Mouse (Mus musculus): ENCODE measurements around the gene Ankrd44. TPM values are rescaled to one million over a fixed set of nuclear protein-coding genes. Genes with fewer than 3 reads are reported as not detected.

Gene Ankrd44
- total and polyA plus RNA-seq, 3 experiments = 12.7 to 23.0 (median 19.8) TPM

DNA sequence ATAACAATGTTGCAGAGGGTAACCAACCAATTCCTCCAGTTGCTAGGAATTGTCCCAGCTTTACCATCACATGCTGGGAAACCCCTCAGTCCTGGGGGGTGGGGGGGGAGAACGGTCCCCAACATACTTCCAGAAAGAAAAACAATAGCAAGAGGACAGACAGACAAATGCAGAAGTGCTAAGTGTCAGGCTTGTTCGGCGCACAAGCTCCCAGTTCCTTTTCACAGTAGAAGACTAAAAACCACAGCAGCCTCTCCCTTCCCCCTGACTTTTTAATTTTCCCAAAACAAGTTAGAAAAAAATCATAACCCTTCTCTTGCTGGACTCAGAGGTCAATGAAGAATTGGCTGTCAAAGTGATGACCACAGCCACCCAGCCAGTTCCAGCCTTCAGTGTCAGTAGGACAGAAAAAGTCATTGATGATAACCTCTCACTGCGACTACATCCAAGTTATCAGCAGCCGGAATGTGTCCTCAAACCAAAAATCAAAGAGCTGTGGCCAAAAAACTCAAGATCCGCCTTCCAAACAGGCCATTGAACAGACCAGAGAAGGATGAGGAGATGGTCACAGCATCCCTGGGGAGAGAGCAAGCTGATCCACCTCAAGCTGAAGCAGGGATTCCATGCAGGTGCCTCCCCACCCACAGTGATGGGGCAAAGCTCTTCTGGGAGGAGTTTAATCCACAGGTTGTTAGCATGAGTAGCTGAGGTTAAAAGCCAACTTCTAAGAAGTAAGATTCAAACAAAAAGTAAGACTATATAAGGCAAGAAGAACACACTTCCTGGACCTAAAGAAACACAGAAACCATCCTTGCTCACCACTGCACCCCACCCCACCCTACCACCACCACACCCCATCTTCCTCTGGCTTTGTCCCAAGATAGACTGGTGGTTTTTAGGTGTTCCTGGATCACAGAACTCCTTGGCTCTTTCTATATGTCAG is 2.5 kb downstream of the Ankrd44 start:
- Histone ChIP-seq H3K4me1 (ENCODE audit: control insufficient read depth in 1 of 2, insufficient read depth in 2 of 2) (peaks cover 13 to 62% of the 10 kb centered on the region in 2 experiments), H3K36me3 (replicated peaks in 1 of 2; ENCODE audit: control insufficient read depth in 1 of 2, insufficient read depth in 1 of 2, low read length in 1 of 2) (no peaks in the 10 kb centered on the region), H3K9me3 (replicated peaks; ENCODE audit: low read length) (no peaks in the 10 kb centered on the region), H3K79me2 (replicated peaks; ENCODE audit: control insufficient read depth, extremely low read depth, insufficient read depth, poor library complexity, severe bottlenecking) (peaks cover 21% of the 10 kb centered on the region), H3K27ac (ENCODE audit: insufficient read depth, low read depth) (no peak overlapping the region), H3K4me2 (ENCODE audit: insufficient read depth, low read depth, poor library complexity, severe bottlenecking) (peak overlapping the region; percentile 78), H3K27me3 (replicated peaks) (no peaks in the 10 kb centered on the region), H3K4me3 (replicated peaks in 1 of 3; ENCODE audit: low read depth in 2 of 3, low read length in 2 of 3, poor library complexity in 1 of 3) (no peak overlapping the region), H3K9ac (ENCODE audit: insufficient read depth, low read depth) (no peak overlapping the region)
- TF ChIP-seq NELFE (IDR thresholded peaks at IDR 0.05; ENCODE audit: low read depth, low read length) (no peak), KAT2A (IDR thresholded peaks at IDR 0.05; ENCODE audit: insufficient replicate concordance, low read length) (no peak), CHD1 (IDR thresholded peaks at IDR 0.05; ENCODE audit: low read depth, low read length) (no peak), IRF4 (IDR thresholded peaks at IDR 0.05; ENCODE audit: low read depth, low read length) (peak; percentile 61)
- in situ Hi-C loops (cut with MboI; ENCODE audit: low pct_ligation_motif_present, low pct_unique_long_range_greater_than_20kb, low sequenced_read_pairs) = loop anchor here (10.0 kb wide), 2 partner anchors 159 to 259 kb away; no protein-coding TSS in a partner anchor
- DNase-seq (ENCODE audit: extremely low read depth) = no peak
- dilution Hi-C loops (cut with MboI; ENCODE audit: extremely low pct_ligation_motif_present, extremely low pct_unique_long_range_greater_than_20kb, low sequenced_read_pairs) = no loop called here

GRCm38 (mm10) chr1:54922707-54923106 is 3.5 kb downstream of the Ankrd44 start:
- peaks cover 13 to 67% of the 10 kb centered on the region in 2 experiments for H3K4me1 ChIP-seq (ENCODE audit: control insufficient read depth in 1 of 2, insufficient read depth in 2 of 2)
- TF ChIP-seq CHD2 (IDR thresholded peaks at IDR 0.05; ENCODE audit: low read length) (no peak), MXI1 (IDR thresholded peaks at IDR 0.05; ENCODE audit: low read depth, low read length) (no peak), IRF4 (IDR thresholded peaks at IDR 0.05; ENCODE audit: low read depth, low read length) (no peak), POLR2AphosphoS2 (IDR thresholded peaks at IDR 0.05; ENCODE audit: low read depth, low read length) (no peak), POLR2A (IDR thresholded peaks at IDR 0.05; ENCODE audit: low read depth, low read length) (no peak), SMC3 (IDR thresholded peaks at IDR 0.05; ENCODE audit: low read depth, low read length) (no peak), CTCF (conservative IDR thresholded peaks at IDR 0.05 in 1 of 2, IDR thresholded peaks at IDR 0.05 in 1 of 2; ENCODE audit: low read depth in 2 of 2, low read length in 2 of 2) (no peak), JUN (IDR thresholded peaks at IDR 0.05; ENCODE audit: insufficient read depth, low read depth, low read length) (no peak)
- H3K27me3 ChIP-seq (replicated peaks) = no peaks in the 10 kb centered on the region
- in situ Hi-C loops (cut with MboI; ENCODE audit: low pct_ligation_motif_present, low pct_unique_long_range_greater_than_20kb, low sequenced_read_pairs) (loop anchor here (10.0 kb wide), 2 partner anchors 158 to 258 kb away; no protein-coding TSS in a partner anchor), dilution Hi-C loops (cut with MboI; ENCODE audit: extremely low pct_ligation_motif_present, extremely low pct_unique_long_range_greater_than_20kb, low sequenced_read_pairs) (no loop called here)
- peaks cover 23% of the 10 kb centered on the region for H3K79me2 ChIP-seq (replicated peaks; ENCODE audit: control insufficient read depth, extremely low read depth, insufficient read depth, poor library complexity, severe bottlenecking)
- no peak overlapping the region for H3K9ac ChIP-seq (ENCODE audit: insufficient read depth, low read depth)
- H3K4me2 ChIP-seq (ENCODE audit: insufficient read depth, low read depth, poor library complexity, severe bottlenecking) = no peak overlapping the region
- no peak overlapping the region for H3K4me3 ChIP-seq (replicated peaks in 1 of 3; ENCODE audit: low read depth in 2 of 3, low read length in 2 of 3, poor library complexity in 1 of 3)
- no peaks in the 10 kb centered on the region for H3K36me3 ChIP-seq (replicated peaks in 1 of 2; ENCODE audit: control insufficient read depth in 1 of 2, insufficient read depth in 1 of 2, low read length in 1 of 2)
- H3K27ac ChIP-seq (ENCODE audit: insufficient read depth, low read depth) = no peak overlapping the region
- H3K9me3 ChIP-seq (replicated peaks; ENCODE audit: low read length) = no peaks in the 10 kb centered on the region
- DNase-seq (ENCODE audit: extremely low read depth) = no peak

DNA sequence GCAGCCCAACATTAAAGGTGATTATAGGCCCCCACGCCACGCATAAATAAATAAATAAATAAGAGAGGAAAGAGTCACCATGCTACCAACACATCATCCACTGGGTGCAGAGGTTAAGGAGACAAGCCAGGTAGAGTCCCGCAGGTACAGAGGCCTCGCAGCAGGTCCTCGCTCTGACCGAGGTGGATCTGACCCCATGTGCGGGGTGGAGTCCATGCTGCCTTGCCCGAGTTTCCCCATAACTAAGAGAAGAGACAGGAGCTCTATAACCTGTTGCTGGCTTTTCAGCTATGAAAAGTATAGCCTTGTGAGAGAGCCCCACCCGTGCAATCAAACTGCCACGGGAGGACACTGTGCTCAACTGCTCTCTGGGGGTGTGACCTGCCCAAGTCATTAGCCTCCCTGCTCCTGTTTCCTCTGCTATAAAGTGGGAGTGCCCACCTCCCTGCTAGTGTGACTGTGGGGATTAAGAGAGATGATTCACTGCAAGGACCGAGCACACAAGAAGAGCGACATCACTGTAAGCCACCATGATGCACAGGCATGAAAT is 4.1 kb downstream of the Ankrd44 start:
- Histone ChIP-seq H3K4me3 (replicated peaks in 1 of 3; ENCODE audit: low read depth in 2 of 3, low read length in 2 of 3, poor library complexity in 1 of 3) (no peak overlapping the region), H3K27me3 (replicated peaks) (no peaks in the 10 kb centered on the region), H3K4me1 (ENCODE audit: control insufficient read depth in 1 of 2, insufficient read depth in 2 of 2) (peaks cover 13 to 73% of the 10 kb centered on the region in 2 experiments), H3K79me2 (replicated peaks; ENCODE audit: control insufficient read depth, extremely low read depth, insufficient read depth, poor library complexity, severe bottlenecking) (peaks cover 24% of the 10 kb centered on the region), H3K36me3 (replicated peaks in 1 of 2; ENCODE audit: control insufficient read depth in 1 of 2, insufficient read depth in 1 of 2, low read length in 1 of 2) (no peaks in the 10 kb centered on the region), H3K9ac (ENCODE audit: insufficient read depth, low read depth) (no peak overlapping the region), H3K9me3 (replicated peaks; ENCODE audit: low read length) (no peaks in the 10 kb centered on the region), H3K27ac (ENCODE audit: insufficient read depth, low read depth) (no peak overlapping the region), H3K4me2 (ENCODE audit: insufficient read depth, low read depth, poor library complexity, severe bottlenecking) (no peak overlapping the region)
- DNase-seq (ENCODE audit: extremely low read depth) = no peak
- in situ Hi-C loops (cut with MboI; ENCODE audit: low pct_ligation_motif_present, low pct_unique_long_range_greater_than_20kb, low sequenced_read_pairs) = loop anchor here (10.0 kb wide), 2 partner anchors 157 to 257 kb away; no protein-coding TSS in a partner anchor
- dilution Hi-C loops (cut with MboI; ENCODE audit: extremely low pct_ligation_motif_present, extremely low pct_unique_long_range_greater_than_20kb, low sequenced_read_pairs) = no loop called here
- TF ChIP-seq USF1 (IDR thresholded peaks at IDR 0.05; ENCODE audit: low read depth, low read length) (no peak), ETS1 (conservative IDR thresholded peaks at IDR 0.05; ENCODE audit: low read depth, low read length) (no peak), MEF2A (IDR thresholded peaks at IDR 0.05; ENCODE audit: borderline replicate concordance, low read depth, low read length) (no peak), TBP (conservative IDR thresholded peaks at IDR 0.05; ENCODE audit: low read depth, low read length) (no peak), NELFE (IDR thresholded peaks at IDR 0.05; ENCODE audit: low read depth, low read length) (no peak), CTCF (conservative IDR thresholded peaks at IDR 0.05 in 1 of 2, IDR thresholded peaks at IDR 0.05 in 1 of 2; ENCODE audit: low read depth in 2 of 2, low read length in 2 of 2) (no peak), RCOR1 (conservative IDR thresholded peaks at IDR 0.05; ENCODE audit: low read depth, low read length) (no peak), E2F4 (IDR thresholded peaks at IDR 0.05; ENCODE audit: insufficient replicate concordance, low read depth, low read length) (no peak), KAT2A (IDR thresholded peaks at IDR 0.05; ENCODE audit: insufficient replicate concordance, low read length) (no peak), JUN (IDR thresholded peaks at IDR 0.05; ENCODE audit: insufficient read depth, low read depth, low read length) (no peak), IRF4 (IDR thresholded peaks at IDR 0.05; ENCODE audit: low read depth, low read length) (no peak), POLR2A (IDR thresholded peaks at IDR 0.05; ENCODE audit: low read depth, low read length) (no peak), POLR2AphosphoS2 (IDR thresholded peaks at IDR 0.05; ENCODE audit: low read depth, low read length) (no peak), SIN3A (IDR thresholded peaks at IDR 0.05; ENCODE audit: low read length) (no peak), MAX (IDR thresholded peaks at IDR 0.05; ENCODE audit: low read length) (no peak), USF2 (conservative IDR thresholded peaks at IDR 0.05; ENCODE audit: low read depth, low read length) (no peak), ZMIZ1 (IDR thresholded peaks at IDR 0.05; ENCODE audit: low read depth, low read length) (no peak)

All from CH12.LX (cell line).